Mouse (Mus musculus): ENCODE results near the gene Ltbp4.

Ltbp4 gene

GRCm38 (mm10) chr7:27258205-27258899 is 79.1 kb downstream of the Ltbp4 start, which contains the start of gene Numbl:
Gene Numbl, plus strand, starts transcription at chr7:27258433.
- under 1% methylated on average over 47 of the region's 47 CpGs for WGBS

GRCm38 (mm10) chr7:27257852-27258204 is 79.7 kb downstream of the Ltbp4 start:
- WGBS = 7% methylated on average over 5 of the region's 6 CpGs

- 13% methylated on average over 27 of the region's 27 CpGs for WGBS
Measured at GRCm38 (mm10) chr7:27257046-27257851, 80.2 kb downstream of the Ltbp4 start.

GRCm38 (mm10) chr7:27255721-27256120 is 81.8 kb downstream of the Ltbp4 start:
- WGBS = 85% methylated on average over 3 of the region's 3 CpGs

Measured in cerebral cortex, adult 2 months (tissue).